Mouse (Mus musculus): Measurements from ENCODE around the gene Acvr1. TPM values are rescaled to one million over a fixed set of nuclear protein-coding genes. Genes with fewer than 3 reads are reported as not detected.

The Acvr1 gene
- total and polyA plus RNA-seq, 3 experiments: 6.9 to 40.5 (median 34.1) TPM

DNA sequence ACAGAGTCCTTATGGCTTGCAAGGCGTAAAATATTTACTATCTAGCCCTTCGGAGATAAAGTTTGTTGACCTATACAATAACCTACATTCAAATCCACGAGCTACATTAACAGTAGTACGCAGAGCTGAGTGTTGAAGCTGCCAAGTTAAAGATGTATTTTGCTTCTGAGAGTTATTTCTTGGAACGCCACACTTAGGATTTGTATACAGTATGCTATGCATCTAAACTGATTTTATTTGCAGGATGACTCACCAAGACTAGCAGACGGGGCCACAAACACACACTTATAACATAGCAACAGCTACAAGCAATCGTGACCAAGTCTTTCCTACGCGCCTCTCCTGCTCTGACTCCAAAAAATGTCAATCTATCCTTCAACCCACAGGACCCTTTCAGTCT, 46.2 kb downstream of the Acvr1 start:
- DNase-seq: no peak

DNA sequence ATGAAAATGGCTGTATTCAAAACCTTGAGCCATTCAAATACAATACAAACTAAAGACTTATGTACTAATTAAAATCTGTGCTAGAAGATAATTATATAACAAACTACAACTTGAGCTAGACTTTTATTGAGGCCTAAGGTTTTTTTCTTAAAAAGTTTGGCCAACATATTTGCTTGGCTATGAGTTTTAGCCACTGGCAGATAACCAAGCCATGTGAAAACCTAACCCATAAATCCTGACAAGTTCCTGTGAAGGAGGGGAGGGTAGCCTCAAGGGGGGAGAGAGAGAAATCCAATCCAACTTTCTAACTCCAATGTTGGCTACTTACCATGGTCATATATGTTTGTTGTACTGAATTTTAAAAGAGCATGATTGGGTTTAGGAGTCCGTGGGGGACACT, 48.4 kb downstream of the Acvr1 start:
- DNase-seq: no peak

DNA sequence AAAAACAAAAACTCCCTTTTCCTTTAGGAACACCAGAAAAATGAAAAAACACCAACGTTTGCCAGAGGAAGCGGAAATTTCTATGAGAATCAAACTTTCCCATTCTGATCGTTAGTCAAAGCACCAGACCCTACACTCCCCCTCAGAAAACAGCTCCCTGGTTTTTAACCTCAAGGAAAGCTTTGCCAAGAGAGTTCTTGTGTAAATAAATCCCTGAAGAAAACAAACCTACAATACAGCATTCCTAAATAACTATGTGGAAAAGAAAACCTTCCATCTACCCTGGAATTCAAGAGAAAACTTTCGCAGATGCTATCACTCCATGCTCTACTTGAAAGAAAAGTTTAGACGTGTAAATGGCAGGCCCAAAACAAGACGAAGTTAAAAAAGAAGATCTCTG, 50.0 kb downstream of the Acvr1 start:
- DNase-seq: no peak

DNA sequence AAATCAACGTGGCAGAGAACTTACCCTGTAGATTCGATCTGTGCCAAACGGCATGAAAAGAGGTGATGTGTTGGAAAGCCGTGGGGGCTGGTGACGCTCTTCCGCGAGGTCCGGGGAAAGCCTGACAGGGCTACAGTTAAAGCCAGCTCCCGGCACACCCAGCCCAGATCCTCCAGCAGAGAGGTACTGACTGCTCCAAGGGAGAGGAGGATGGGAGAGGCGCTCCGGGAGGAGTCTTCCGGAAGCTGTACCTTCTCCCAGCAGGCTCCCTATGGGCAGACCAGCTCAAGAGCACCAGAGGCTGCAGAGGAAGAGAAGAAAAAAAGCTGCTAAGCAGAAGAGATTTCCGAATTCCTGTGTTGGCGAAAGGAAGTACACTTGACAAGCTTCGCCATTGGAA, 51.0 kb downstream of the Acvr1 start:
- DNase-seq: no peak

DNA sequence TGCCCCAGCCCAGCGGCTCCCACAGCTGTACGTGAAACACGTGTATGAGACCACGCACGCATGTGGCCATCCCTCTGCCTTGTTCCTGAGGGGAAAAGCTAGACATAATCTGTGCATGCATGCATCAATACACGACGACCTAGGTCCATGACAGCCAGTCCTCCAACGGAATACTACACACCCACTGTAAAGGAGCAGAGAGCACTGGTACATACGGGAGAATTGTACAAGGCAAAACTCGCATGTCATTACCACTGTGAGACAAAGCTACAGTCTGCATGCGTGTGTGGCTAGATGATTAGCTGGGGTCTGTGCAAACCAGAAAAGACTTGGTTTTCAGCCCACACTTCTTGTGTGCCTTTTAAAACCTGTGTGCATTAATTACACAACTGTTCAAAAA, 52.5 kb downstream of the Acvr1 start:
- DNase-seq: no peak

DNA sequence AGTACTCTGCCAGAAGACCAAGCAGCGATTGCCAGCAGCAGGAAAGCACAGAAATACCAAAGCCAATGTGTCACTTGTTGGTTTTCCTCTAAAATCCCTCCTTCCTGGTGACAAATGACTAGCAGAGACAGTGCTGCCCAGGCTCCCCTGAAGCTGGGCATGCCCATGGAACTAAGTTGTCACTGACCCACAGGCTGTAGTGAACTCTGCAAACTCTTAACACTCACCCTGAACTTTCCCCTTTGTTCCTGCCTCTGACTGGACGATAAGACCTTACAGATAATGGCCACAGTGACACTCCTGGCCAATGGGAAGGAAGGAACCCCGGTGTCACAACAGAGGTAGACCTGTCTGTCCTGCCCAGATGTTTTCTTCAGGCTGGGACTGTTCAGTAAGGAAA, 53.7 kb downstream of the Acvr1 start:
- peak; percentile 44 for DNase-seq

DNA sequence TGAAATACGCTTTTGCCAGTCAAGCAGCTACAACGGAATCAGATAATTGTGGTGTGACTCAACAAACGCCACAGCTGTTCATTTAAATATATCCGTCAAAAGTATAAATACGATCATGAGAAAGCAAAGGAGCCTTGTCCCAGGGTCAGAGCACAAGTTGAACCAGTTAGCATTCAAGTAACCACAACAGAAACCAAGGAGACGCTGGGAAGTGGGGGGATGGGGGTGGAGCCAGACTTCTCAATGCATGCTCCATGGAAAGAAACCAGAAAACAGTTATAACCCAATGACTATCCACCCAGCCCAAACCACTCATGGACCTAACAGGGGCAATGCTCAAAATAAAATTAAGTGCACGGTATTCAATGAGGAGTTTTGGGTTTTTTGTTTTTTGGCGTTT, 56.8 kb downstream of the Acvr1 start:
- DNase-seq: no peak

DNA sequence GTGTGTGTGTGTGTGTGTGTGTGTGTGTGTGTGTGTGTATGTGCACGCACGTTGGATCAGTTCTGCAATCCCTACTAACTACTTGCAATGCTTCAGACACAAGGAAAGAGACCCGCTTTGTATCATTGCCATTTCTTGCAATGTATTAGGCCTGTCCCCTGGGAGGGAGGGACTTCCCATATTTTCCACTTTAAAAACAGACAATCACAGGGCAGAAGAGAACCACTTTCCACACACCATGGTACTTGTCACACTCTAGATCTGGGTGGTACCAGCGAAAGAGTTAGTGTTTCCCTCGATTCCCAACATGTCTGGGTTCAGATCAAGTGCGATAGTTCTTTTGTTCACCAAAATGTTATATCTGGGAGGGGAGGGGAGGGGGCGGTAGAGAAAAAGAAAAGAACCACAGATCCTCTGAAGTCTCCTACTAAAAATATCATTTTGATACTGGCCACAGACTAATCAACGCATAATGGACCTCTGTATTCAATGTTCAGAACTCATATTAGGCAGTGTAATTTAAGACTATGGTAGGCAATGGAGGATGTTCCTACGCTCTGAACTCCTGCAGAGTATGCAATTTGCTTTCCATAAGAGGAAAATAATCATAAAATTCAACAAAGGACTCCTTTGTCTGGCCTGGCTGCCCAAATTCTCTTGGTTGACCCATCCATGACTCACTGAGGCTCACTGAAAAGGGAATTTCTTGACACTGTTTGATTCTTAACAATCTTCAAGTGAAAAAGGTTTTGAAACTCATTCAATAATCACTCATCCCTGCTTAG, 61.5 kb downstream of the Acvr1 start:
- no peak for DNase-seq

DNA sequence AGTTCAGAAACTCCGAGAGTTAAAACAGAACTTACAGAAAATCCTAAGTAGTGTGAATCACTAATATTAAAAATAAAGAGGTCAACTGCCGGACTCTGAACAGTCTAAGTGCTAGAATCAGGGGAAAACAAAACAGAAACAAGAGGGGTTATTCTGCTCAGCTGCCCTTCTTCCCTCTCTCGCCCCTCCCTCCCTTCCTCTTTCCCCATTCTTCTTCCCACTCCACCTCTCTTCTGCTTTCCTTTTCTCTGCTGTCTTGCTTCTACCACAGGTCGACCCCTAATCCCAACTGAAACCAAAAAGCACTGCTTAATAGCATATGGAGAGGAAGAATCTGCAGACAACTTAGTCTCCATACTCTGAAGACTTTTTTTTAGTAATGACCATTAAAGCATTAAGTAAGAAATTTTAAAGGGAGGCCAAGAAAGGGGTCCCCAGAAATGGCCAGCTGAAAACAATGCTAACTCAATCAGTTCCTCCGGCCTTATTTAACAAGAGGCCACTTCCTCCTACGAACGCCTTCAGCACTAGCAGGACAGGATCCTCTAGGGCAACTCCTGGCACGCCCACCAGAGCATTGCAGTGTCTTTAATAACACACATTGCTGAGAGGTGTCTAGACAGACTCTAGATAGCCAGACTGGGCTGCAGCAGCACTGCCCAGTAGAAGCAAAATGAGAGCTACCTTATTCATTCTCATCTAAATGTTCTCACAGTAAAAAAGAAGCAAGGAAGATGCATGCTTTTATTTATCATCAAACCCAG, 70.1 kb downstream of the Acvr1 start:
- no peak for DNase-seq

DNA sequence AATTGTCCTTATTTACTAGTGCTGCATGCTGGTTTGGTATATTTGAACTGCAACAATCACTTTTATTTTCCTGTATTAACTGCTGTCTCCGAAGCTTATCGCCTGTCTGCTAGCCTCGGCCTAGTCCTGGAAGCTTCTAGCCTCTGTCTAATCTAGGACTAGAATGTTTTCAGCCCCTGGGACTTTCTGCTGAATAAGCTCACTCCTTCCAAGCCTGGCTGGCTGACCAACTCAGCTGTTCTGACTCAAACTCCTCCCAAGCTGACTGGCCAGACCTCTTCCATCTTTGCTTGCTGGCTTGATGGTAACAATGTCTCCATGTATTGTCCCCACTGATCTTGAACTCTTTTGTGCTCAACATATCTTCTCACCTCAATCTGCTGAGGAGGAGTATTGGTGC, 71.7 kb downstream of the Acvr1 start:
- no peak for DNase-seq

DNA sequence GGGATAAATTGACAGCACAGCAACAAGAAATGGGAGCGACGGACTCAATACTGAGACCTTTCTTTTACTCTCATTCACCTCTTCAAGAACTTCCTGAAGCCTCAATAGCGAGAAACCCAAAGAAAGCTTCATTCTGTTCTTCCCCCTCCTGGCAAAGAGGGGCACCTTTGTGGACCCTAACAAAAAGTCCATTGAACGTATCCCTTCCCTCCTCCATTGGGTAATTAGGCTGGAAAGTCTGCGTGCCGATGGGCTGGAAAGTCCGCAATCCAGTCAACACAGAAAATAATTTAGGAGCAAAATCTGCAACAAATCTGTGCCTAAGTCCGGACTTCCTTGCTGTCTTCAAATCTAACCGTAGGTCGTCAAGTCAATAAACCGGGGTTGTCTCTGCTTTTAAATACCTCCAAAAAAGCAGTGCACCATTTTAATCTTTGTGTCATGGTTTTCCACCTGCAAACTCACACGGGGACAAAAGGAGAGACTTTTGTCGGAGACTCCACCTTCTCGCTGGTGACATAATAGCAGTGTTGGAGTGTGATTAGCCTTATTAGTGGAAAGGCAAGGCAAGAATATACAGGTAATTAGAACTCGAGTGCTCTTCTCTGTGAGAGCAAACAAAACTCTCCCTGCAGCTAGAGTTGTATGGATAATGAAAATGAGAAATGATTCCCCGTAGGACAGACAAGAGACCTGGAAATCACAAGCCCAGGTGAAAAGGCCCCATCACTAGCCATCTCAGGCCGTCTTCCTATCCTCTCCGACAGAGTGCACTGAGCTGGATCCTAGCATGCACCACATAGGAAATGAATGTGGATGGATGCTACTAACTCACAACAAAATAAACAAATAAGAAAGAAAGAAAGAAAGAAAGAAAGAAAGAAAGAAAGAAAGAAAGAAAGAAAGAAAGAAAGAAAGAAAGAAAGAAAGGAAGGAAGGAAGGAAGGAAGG, 73.0 kb downstream of the Acvr1 start:
- no peak for DNase-seq

DNA sequence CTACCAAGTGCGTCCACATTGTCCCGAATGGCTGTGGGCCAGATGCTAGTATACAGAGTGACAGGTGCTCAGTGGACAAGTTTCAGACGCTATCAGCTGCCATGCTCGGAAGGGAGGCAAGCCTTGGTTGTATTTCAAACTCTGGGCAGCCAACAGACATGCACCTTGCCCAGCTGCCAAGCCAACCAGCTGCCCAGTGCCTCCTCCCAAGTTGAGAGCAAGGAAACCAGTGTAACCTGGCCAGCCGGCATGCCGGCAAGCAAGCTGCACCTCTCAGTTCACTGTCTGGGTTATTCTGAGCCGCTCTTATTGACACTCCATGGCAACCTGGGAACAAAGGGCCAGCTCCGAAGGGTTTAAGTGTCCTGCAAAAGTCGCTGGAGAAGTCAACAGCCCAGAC, 77.7 kb downstream of the Acvr1 start:
- DNase-seq: peak; percentile 22

DNA sequence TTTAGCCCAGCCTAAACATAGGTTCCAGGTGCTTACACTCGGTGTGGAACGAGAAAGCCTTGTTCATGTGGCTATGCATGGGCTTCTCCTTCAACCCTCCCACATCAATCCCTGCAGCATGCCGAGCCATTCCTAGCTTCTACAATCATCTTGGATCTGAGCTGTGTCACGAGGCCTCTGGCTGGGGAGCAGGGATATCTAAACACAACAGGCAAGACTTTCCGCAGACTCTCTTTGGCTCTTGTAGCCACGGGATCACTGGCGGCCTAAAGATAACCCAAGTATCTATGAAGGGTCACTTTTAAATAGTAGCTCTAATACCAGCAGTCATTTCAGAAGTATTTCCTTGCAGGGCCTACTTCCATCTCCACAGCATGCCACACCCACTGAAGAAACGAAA, 78.6 kb downstream of the Acvr1 start:
- no peak for DNase-seq

DNA sequence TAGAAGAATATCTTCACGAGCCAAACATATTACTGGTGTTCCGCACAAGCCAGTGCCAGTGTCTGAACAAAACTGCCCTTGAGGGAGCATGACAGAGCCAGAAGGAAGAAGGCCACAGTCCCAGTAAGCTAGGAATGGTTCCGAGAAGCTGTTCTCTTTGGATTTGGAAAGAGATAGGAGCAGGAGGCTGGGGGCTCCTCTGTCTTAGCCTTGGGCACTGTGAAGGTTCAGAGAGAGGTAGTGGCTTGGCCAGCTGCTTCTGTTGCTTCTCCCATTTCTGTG, 79.7 kb downstream of the Acvr1 start:
- DNase-seq: peak; percentile 57

DNA sequence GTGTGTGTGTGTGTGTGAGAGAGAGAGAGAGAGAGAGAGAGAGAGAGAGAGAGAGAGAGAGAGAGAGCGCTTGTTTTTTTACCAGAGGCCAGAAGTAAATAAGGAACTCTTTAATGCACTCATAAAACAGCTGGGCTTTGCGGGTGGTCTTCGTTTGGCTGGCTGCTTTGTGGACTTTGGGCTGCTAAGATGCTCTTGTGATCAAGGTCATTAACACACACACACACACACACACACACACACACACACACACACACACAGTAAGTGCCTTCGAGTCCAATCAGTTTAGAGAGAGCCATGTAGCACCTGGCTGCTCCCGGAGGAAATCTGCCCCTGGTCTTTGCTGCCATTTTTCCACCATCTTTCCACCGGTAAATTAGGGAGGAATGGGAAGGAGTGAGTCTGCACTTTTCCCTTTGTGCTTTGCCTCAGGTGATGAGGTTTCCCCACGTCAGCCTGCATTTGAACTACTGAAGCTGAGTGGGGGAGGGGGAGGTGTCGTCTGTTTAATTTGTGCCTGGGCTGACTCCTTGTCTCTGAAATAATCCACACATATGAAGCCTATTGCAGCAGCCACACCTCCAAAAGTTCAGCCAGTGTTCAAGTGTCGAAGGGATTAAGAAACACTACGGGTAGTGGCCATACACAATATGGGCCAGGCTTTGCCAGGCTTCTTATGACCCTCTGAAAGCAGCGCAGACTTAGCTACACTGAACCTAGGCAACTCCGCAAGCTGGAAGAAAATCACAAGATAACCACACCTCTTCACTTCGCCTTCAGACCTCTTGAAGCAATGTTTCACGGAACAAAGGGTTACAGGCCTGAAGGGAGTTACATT, 80.3 kb downstream of the Acvr1 start:
- DNase-seq: no peak

DNA sequence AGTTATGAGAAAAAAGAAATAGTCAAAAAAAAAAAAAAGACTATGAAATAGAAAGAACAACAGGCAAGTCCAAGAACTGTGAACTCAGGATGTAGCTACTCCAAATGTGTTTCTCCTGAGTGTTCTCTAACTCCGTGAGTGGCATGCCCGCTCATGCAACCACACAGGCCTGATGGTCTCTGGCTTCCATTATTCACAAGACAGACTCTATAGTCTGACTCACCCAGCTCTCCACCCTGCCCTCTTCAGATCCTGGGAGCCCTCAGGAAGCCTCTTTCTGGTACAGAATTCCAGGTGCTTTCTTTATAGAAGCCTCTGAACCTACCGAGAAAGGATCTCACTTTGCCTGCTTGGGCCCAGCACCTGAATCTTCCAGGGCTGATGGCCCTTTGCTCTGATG, 81.3 kb downstream of the Acvr1 start:
- DNase-seq: no peak

DNA sequence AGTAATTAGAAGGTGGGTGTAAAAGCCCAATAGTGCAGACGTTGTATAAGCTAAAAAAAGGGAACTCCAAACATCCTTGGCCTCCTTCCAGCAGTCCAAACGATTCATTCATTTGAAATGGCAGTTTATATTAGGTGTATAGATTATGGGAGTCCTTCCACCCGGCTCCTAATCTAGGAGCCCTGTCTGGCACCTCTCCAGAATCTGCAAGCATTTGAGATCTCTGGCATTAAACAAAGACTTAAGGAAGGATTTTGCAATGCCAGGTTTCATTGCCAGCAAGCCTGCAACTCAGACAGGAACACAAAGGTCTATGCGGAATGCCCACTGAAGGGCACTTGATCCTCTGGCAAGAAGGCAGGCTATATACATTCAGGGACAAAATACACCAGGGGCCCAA, 81.8 kb downstream of the Acvr1 start:
- DNase-seq: peak; percentile 45

DNA sequence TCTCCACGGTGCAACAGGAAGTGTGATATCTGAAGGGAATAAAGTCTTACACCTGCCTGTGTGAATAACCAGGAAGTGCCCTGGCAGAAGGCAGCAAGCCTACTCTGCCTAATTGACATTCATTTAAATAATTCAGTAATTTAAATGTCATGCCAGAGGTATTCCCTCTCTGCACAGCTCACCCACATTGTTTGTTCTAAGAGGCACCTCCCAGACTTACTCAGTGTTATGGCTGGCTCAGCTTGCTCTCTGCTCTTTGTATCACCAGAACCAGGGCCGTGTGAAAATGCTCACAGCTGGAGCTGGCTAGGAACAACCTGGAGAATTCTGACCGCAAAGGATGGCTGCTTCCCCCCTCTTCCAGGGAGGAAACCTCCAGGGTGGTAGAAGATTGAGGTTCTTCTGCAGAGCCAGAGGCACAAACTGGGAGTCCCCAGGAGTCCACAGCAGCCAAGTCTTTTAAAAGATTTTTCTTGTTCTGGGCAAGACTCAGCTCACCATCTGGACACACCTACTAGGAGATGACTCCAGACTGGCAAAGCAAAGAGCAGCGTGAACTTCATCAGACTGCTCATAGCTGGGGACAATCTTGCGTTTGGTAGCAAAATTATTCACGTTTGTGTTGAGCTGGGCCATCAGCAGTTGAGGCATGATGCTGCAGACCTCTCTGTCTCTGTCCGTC, 82.5 kb downstream of the Acvr1 start:
- peak; percentile 15 for DNase-seq

DNA sequence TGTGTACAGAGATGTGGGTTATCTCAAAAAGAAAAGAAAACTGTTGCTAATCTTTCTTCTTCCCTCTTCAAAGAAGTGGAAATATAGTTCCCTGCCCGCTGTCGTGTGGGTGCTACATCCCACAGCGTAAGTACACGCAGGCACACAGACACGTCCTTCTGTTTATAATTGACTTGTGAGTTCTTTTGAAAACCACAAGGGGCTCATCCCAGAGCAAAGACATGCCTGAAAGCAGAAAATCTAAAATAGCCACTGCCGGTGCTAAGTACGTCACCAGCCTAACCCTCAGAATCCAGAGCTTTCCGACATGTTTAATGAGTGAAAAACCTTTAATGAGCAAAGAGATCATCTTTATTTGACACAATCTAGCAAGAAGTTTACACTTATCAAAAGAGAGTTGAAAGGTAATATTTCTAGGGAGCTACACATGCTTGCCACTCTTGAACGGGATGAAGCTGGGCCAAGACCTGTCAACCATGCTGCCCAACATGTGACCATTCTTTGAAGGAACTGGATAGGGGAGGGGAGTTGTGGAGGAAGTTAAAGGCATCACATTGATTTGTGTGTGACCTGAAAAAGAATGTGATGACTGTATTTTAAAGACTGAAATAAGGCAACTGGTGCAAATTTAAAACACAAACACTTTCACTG, 85.4 kb downstream of the Acvr1 start:
- DNase-seq: no peak

DNA sequence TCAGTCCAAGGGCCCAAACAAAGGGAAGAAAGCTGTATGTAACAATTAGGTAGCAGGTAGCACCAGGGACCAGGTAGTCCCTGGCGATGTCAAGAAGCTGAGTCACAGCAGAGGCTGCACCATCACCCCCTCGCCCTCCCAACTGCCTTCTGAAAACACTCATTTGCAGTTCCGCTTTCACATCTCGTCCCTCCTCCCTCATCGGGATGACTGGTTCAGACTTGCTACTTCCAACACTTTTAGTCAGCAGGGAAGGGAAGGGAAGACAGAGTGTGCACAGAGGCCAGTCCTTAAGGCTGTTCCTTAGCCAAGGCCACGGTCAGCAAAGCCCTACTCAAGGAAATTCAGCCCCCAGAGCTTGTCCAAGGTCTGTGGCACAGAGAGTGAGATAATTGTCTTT, 86.2 kb downstream of the Acvr1 start:
- peak; percentile 44 for DNase-seq

DNA sequence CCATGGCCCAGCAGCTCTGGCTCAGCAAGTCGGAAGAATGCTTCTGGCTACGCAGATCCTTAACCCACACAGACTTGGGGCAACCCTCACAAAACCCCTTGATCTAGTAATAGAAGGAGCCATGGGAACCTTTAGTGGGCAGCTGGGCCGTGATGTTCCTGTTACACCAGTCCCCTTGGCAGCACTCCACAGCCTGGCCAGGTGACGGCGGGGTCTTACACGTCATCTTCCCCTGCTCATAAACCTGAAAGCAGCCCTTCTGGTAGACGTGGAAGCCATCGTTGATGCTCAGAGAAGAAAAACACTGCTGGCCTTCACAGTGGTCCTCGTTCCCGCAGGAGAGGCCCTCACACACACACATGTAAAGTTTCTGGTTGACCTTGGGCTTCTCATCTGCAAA, 87.4 kb downstream of the Acvr1 start:
- DNase-seq: no peak
